Mouse (Mus musculus): Measurements from ENCODE around the gene Pim3. TPM values are rescaled to one million over a fixed set of nuclear protein-coding genes. Genes with fewer than 3 reads are reported as not detected.

Pim3 gene
- total and polyA plus RNA-seq, 3 experiments, result 11.4 to 26.0 (median 19.0) TPM

DNA sequence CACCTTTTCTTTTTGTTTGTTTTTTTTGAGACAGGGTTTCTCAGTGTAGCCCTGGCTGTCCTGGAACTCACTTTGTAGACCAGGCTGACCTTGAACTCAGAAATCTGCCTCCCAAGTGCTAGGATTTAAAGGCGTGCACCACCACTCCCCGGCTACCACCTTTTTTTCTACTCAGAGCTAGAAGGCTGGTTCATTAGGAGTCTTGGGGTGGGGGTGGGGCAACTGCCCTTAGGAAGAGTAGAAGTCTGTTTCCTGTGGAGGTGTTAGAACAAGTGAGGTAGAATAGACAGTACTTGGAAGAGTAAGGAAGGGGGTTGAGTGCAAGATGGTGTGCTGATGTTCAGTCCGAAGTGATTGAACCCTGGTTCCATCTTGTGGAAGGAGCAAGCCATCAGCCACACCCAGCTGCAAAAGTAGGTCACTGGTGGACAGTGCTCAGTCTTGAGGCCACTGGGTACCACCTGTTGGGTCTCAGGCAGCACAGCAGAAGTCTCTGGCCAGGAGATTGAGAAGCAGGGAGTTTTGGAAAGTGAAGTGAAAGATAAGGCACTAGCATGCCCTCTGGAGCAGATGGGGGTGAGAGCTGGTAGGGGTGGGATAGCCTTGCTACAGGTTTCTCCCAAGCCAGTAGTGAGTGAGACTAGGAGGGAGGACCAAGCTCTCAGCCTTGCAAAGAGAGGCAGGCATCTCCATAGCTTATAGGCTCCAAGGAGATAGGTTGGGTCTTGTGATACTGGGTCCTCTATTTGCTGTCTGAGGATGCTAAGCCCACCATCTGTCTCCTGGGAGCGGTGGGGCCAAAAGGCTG, 4.1 kb downstream of the Pim3 start:
- in situ Hi-C loops (cut with MboI; ENCODE audit: low pct_ligation_motif_present, low pct_unique_long_range_greater_than_20kb, low sequenced_read_pairs), result no loop called here
- Histone ChIP-seq H3K9ac (ENCODE audit: insufficient read depth, low read depth) (no peak overlapping the region), H3K79me2 (replicated peaks; ENCODE audit: control insufficient read depth, extremely low read depth, insufficient read depth, poor library complexity, severe bottlenecking) (0 out of 2 replicates have a peak, but pooled peaks cover 3% of the 10 kb centered on the region), H3K27me3 (replicated peaks) (peaks cover 10% of the 10 kb centered on the region), H3K27ac (ENCODE audit: insufficient read depth, low read depth) (no peak overlapping the region), H3K4me2 (ENCODE audit: insufficient read depth, low read depth, poor library complexity, severe bottlenecking) (no peak overlapping the region), H3K9me3 (replicated peaks; ENCODE audit: low read length) (no peaks in the 10 kb centered on the region), H3K36me3 (replicated peaks in 1 of 2; ENCODE audit: control insufficient read depth in 1 of 2, insufficient read depth in 1 of 2, low read length in 1 of 2) (peaks cover 6 to 31% of the 10 kb centered on the region in 2 experiments), H3K4me1 (ENCODE audit: control insufficient read depth in 1 of 2, insufficient read depth in 2 of 2) (peaks cover 12 to 38% of the 10 kb centered on the region in 2 experiments), H3K4me3 (replicated peaks in 1 of 3; ENCODE audit: low read depth in 2 of 3, low read length in 2 of 3, poor library complexity in 1 of 3) (no peak overlapping the region)
- no peak for TF ChIP-seq MAX (IDR thresholded peaks at IDR 0.05; ENCODE audit: low read length)
- no peak for TF ChIP-seq ZKSCAN1 (IDR thresholded peaks at IDR 0.05; ENCODE audit: borderline replicate concordance, low read depth, low read length)
- no peak for TF ChIP-seq CHD1 (IDR thresholded peaks at IDR 0.05; ENCODE audit: low read depth, low read length)
- no peak for TF ChIP-seq MXI1 (IDR thresholded peaks at IDR 0.05; ENCODE audit: low read depth, low read length)
- no peak for DNase-seq (ENCODE audit: extremely low read depth)
- dilution Hi-C loops (cut with MboI; ENCODE audit: extremely low pct_ligation_motif_present, extremely low pct_unique_long_range_greater_than_20kb, low sequenced_read_pairs), result no loop called here

DNA sequence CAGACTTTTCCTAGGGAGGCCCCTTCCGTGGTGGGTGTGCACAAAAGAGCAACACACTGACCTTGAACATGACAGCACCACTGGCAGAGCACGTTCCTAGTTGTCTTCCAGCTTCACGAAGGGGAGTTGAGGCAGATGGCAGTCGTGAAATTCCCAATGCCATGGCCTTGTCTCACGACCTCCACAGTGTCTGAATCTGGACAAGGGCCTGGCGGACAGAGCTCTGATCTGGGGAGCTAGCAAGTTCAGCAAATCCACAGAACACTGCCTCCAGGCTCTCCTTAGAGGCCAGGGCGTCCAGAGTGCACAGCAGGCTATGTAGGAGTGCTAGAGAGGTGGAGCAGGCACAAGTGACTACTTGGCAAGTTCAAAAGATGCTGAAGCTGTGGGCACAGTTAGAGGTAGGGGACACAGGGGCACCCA, 5.0 kb downstream of the Pim3 start:
- Histone ChIP-seq H3K36me3 (replicated peaks in 1 of 2; ENCODE audit: control insufficient read depth in 1 of 2, insufficient read depth in 1 of 2, low read length in 1 of 2) (peaks cover 6 to 31% of the 10 kb centered on the region in 2 experiments), H3K9ac (ENCODE audit: insufficient read depth, low read depth) (no peak overlapping the region), H3K9me3 (replicated peaks; ENCODE audit: low read length) (no peaks in the 10 kb centered on the region), H3K27ac (ENCODE audit: insufficient read depth, low read depth) (no peak overlapping the region), H3K27me3 (replicated peaks) (peaks cover 7% of the 10 kb centered on the region), H3K79me2 (replicated peaks; ENCODE audit: control insufficient read depth, extremely low read depth, insufficient read depth, poor library complexity, severe bottlenecking) (0 out of 2 replicates have a peak, but pooled peaks cover 3% of the 10 kb centered on the region), H3K4me2 (ENCODE audit: insufficient read depth, low read depth, poor library complexity, severe bottlenecking) (no peak overlapping the region), H3K4me3 (replicated peaks in 1 of 3; ENCODE audit: low read depth in 2 of 3, low read length in 2 of 3, poor library complexity in 1 of 3) (no peak overlapping the region), H3K4me1 (ENCODE audit: control insufficient read depth in 1 of 2, insufficient read depth in 2 of 2) (peaks cover 7 to 32% of the 10 kb centered on the region in 2 experiments)
- dilution Hi-C loops (cut with MboI; ENCODE audit: extremely low pct_ligation_motif_present, extremely low pct_unique_long_range_greater_than_20kb, low sequenced_read_pairs) (no loop called here), in situ Hi-C loops (cut with MboI; ENCODE audit: low pct_ligation_motif_present, low pct_unique_long_range_greater_than_20kb, low sequenced_read_pairs) (no loop called here)
- TF ChIP-seq EP300 (IDR thresholded peaks at IDR 0.05; ENCODE audit: low read length) (no peak), USF2 (conservative IDR thresholded peaks at IDR 0.05; ENCODE audit: low read depth, low read length) (no peak), POLR2A (IDR thresholded peaks at IDR 0.05; ENCODE audit: low read depth, low read length) (no peak), CTCF (conservative IDR thresholded peaks at IDR 0.05 in 1 of 2, IDR thresholded peaks at IDR 0.05 in 1 of 2; ENCODE audit: low read depth in 2 of 2, low read length in 2 of 2) (no peak), ZNF384 (IDR thresholded peaks at IDR 0.05; ENCODE audit: low read depth, low read length) (no peak), MAZ (IDR thresholded peaks at IDR 0.05; ENCODE audit: low read depth, low read length) (no peak), MAFK (IDR thresholded peaks at IDR 0.05; ENCODE audit: insufficient replicate concordance, low read length) (no peak), ETS1 (conservative IDR thresholded peaks at IDR 0.05; ENCODE audit: low read depth, low read length) (no peak), JUN (IDR thresholded peaks at IDR 0.05; ENCODE audit: insufficient read depth, low read depth, low read length) (no peak), JUND (conservative IDR thresholded peaks at IDR 0.05; ENCODE audit: low read depth, low read length) (no peak), GABPA (IDR thresholded peaks at IDR 0.05; ENCODE audit: insufficient replicate concordance, low read depth, low read length) (no peak), MXI1 (IDR thresholded peaks at IDR 0.05; ENCODE audit: low read depth, low read length) (no peak), NELFE (IDR thresholded peaks at IDR 0.05; ENCODE audit: low read depth, low read length) (no peak), RAD21 (IDR thresholded peaks at IDR 0.05; ENCODE audit: low read depth, low read length) (no peak), CHD2 (IDR thresholded peaks at IDR 0.05; ENCODE audit: low read length) (no peak), TCF12 (IDR thresholded peaks at IDR 0.05; ENCODE audit: low read depth, low read length) (no peak), BHLHE40 (IDR thresholded peaks at IDR 0.05; ENCODE audit: low read depth, low read length) (no peak), ZKSCAN1 (IDR thresholded peaks at IDR 0.05; ENCODE audit: borderline replicate concordance, low read depth, low read length) (no peak), ZMIZ1 (IDR thresholded peaks at IDR 0.05; ENCODE audit: low read depth, low read length) (no peak)
- no peak for DNase-seq (ENCODE audit: extremely low read depth)

Measured in CH12.LX (cell line).